Mouse (Mus musculus): ENCODE data around the gene Gm884. TPM values are rescaled to one million over a fixed set of nuclear protein-coding genes. Genes with fewer than 3 reads are reported as not detected.

Gm884 gene
- polyA plus RNA-seq (2015; fragmentation: Nextera tagmentation; extraction: Ambion mirVana), result not detected in 2 replicates

GRCm38 (mm10) chr11:103621040-103621439, at the start of gene Gm884:
Gene Gm884 (minus strand): TSS chr11:103621140.
- no peak within 1 kb of the TSS for H3K9ac ChIP-seq (ENCODE audit: low read depth, low read length)
- WGBS, result 80% methylated on average over 9 of the region's 9 CpGs

GRCm38 (mm10) chr11:103666907-103667426, 46.0 kb upstream of the Gm884 start:
- ATAC-seq, result peak; percentile 71
- 24% methylated on average over 13 of the region's 13 CpGs for WGBS
- Histone ChIP-seq H3K4me3 (ENCODE audit: low read depth, low read length) (no peak overlapping the region), H3K36me3 (ENCODE audit: control insufficient read depth, insufficient read depth, low read length) (no peaks in the 10 kb centered on the region), H3K27me3 (ENCODE audit: control insufficient read depth, insufficient read depth, low read depth, low read length) (no peaks in the 10 kb centered on the region), H3K9me3 (replicated peaks; ENCODE audit: control insufficient read depth, low read length, poor library complexity, severe bottlenecking) (no peaks in the 10 kb centered on the region), H3K4me1 (ENCODE audit: control insufficient read depth, insufficient read depth, low read length) (peaks cover 21% of the 10 kb centered on the region), H3K9ac (ENCODE audit: low read depth, low read length) (0 out of 2 replicates have a peak overlapping the region, but pooled peaks have one; percentile 14), H3K27ac (ENCODE audit: low read length) (no peak overlapping the region; the same call in 1 of the 2 replicates), H3K4me2 (ENCODE audit: low read length) (0 out of 2 replicates have a peak overlapping the region, but pooled peaks have one; percentile 10)

More at GRCm38 (mm10) chr11:103621040-103621439, at the start of gene Gm884:
- H3K9me3 ChIP-seq (replicated peaks; ENCODE audit: control insufficient read depth, low read length, poor library complexity, severe bottlenecking), result no peaks in the 10 kb centered on the region
- H3K27ac ChIP-seq (ENCODE audit: low read length), result no peak within 1 kb of the TSS
- no peak within 1 kb of the TSS for H3K4me3 ChIP-seq (ENCODE audit: low read depth, low read length)
- H3K36me3 ChIP-seq (ENCODE audit: control insufficient read depth, insufficient read depth, low read length), result no peaks in the 10 kb centered on the region
- no peak for ATAC-seq
- no peaks in the 10 kb centered on the region for H3K27me3 ChIP-seq (ENCODE audit: control insufficient read depth, insufficient read depth, low read depth, low read length)
- H3K4me1 ChIP-seq (ENCODE audit: control insufficient read depth, insufficient read depth, low read length), result no peaks in the 10 kb centered on the region
- no peak within 1 kb of the TSS for H3K4me2 ChIP-seq (ENCODE audit: low read length)

- peak; percentile 82 for ATAC-seq
- H3K36me3 ChIP-seq (ENCODE audit: control insufficient read depth, insufficient read depth, low read length), result no peaks in the 10 kb centered on the region
- H3K9me3 ChIP-seq (replicated peaks; ENCODE audit: control insufficient read depth, low read length, poor library complexity, severe bottlenecking), result no peaks in the 10 kb centered on the region
- no peak overlapping the region for H3K4me3 ChIP-seq (ENCODE audit: low read depth, low read length)
- no peak overlapping the region for H3K9ac ChIP-seq (ENCODE audit: low read depth, low read length)
- H3K27me3 ChIP-seq (ENCODE audit: control insufficient read depth, insufficient read depth, low read depth, low read length), result no peaks in the 10 kb centered on the region
- 11% methylated on average over 10 of the region's 10 CpGs for WGBS
- H3K27ac ChIP-seq (ENCODE audit: low read length), result no peak overlapping the region; the same call in 1 of the 2 replicates
- peaks cover 21% of the 10 kb centered on the region for H3K4me1 ChIP-seq (ENCODE audit: control insufficient read depth, insufficient read depth, low read length)
- H3K4me2 ChIP-seq (ENCODE audit: low read length), result 0 out of 2 replicates have a peak overlapping the region, but pooled peaks have one; percentile 10
These were observed 45.4 kb upstream of the Gm884 start for GRCm38 (mm10) chr11:103666181-103666906.

GRCm38 (mm10) chr11:103665695-103666094, 44.8 kb upstream of the Gm884 start:
- 0 out of 2 replicates have a peak, but pooled peaks have one; percentile 37 for ATAC-seq
- Histone ChIP-seq H3K4me1 (ENCODE audit: control insufficient read depth, insufficient read depth, low read length) (peaks cover 21% of the 10 kb centered on the region), H3K27me3 (ENCODE audit: control insufficient read depth, insufficient read depth, low read depth, low read length) (no peaks in the 10 kb centered on the region), H3K36me3 (ENCODE audit: control insufficient read depth, insufficient read depth, low read length) (no peaks in the 10 kb centered on the region), H3K4me3 (ENCODE audit: low read depth, low read length) (no peak overlapping the region), H3K9ac (ENCODE audit: low read depth, low read length) (no peak overlapping the region), H3K9me3 (replicated peaks; ENCODE audit: control insufficient read depth, low read length, poor library complexity, severe bottlenecking) (no peaks in the 10 kb centered on the region), H3K4me2 (ENCODE audit: low read length) (no peak overlapping the region), H3K27ac (ENCODE audit: low read length) (no peak overlapping the region; the same call in 1 of the 2 replicates)
- 29% methylated on average over 1 of the region's 1 CpGs for WGBS

GRCm38 (mm10) chr11:103663119-103663518, 42.2 kb upstream of the Gm884 start:
- Histone ChIP-seq H3K4me2 (ENCODE audit: low read length) (no peak overlapping the region), H3K9ac (ENCODE audit: low read depth, low read length) (no peak overlapping the region), H3K27ac (ENCODE audit: low read length) (no peak overlapping the region), H3K9me3 (replicated peaks; ENCODE audit: control insufficient read depth, low read length, poor library complexity, severe bottlenecking) (no peaks in the 10 kb centered on the region), H3K4me1 (ENCODE audit: control insufficient read depth, insufficient read depth, low read length) (peaks cover 21% of the 10 kb centered on the region), H3K4me3 (ENCODE audit: low read depth, low read length) (no peak overlapping the region), H3K27me3 (ENCODE audit: control insufficient read depth, insufficient read depth, low read depth, low read length) (no peaks in the 10 kb centered on the region), H3K36me3 (ENCODE audit: control insufficient read depth, insufficient read depth, low read length) (no peaks in the 10 kb centered on the region)
- WGBS, result 87% methylated on average over 8 of the region's 8 CpGs
- no peak for ATAC-seq

DNA sequence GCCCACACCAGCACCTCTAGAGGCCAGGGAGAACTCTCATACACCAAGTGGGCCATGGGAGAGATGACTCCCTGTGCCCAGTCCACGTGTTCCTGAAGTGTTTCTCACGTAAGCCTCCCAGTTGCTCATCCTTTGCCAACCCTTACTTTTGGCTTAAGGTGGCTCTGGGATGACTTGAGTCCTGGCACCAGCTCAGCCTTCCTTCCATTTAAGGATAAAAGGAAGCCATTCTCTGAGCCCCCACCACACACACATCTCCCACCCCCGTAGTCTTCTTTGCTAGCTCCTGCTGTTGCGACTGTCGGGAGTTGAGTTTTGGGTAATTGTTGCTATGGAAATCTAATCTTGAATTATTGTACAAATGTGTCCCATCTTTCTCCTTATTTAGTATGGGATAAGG, 41.6 kb upstream of the Gm884 start:
- ATAC-seq, result no peak
- peaks cover 21% of the 10 kb centered on the region for H3K4me1 ChIP-seq (ENCODE audit: control insufficient read depth, insufficient read depth, low read length)
- no peak overlapping the region for H3K4me3 ChIP-seq (ENCODE audit: low read depth, low read length)
- H3K4me2 ChIP-seq (ENCODE audit: low read length), result no peak overlapping the region
- no peaks in the 10 kb centered on the region for H3K36me3 ChIP-seq (ENCODE audit: control insufficient read depth, insufficient read depth, low read length)
- no peak overlapping the region for H3K27ac ChIP-seq (ENCODE audit: low read length)
- 73% methylated on average over 5 of the region's 5 CpGs for WGBS
- H3K9ac ChIP-seq (ENCODE audit: low read depth, low read length), result no peak overlapping the region
- H3K9me3 ChIP-seq (replicated peaks; ENCODE audit: control insufficient read depth, low read length, poor library complexity, severe bottlenecking), result no peaks in the 10 kb centered on the region
- H3K27me3 ChIP-seq (ENCODE audit: control insufficient read depth, insufficient read depth, low read depth, low read length), result no peaks in the 10 kb centered on the region

- WGBS, result 66% methylated on average over 4 of the region's 4 CpGs
- Histone ChIP-seq H3K4me2 (ENCODE audit: low read length) (no peak overlapping the region), H3K27me3 (ENCODE audit: control insufficient read depth, insufficient read depth, low read depth, low read length) (no peaks in the 10 kb centered on the region; the same call in 1 of the 2 replicates), H3K36me3 (ENCODE audit: control insufficient read depth, insufficient read depth, low read length) (no peaks in the 10 kb centered on the region), H3K27ac (ENCODE audit: low read length) (no peak overlapping the region), H3K9ac (ENCODE audit: low read depth, low read length) (no peak overlapping the region), H3K4me1 (ENCODE audit: control insufficient read depth, insufficient read depth, low read length) (peaks cover 15% of the 10 kb centered on the region), H3K4me3 (ENCODE audit: low read depth, low read length) (no peak overlapping the region), H3K9me3 (replicated peaks; ENCODE audit: control insufficient read depth, low read length, poor library complexity, severe bottlenecking) (no peaks in the 10 kb centered on the region)
- no peak for ATAC-seq
These were observed 40.9 kb upstream of the Gm884 start for GRCm38 (mm10) chr11:103661863-103662262.

DNA sequence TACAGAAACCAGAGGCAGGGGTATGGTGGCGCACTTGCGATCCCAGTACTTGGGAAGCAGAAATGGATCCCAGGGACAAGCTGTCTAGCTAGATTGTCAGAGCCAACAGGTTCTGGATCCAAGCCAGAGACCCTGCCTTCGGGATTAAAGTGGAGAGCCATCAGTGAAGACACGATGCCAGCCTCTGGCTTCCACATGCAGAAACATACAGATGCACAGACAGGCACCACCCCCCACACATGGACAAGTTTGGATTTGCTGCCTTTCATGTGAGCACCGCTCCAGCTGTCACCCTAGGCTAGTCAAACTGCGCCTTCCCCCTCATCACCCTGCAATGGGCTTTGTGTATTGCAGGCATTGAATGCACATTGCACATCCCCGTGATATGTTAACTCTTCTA, 37.2 kb upstream of the Gm884 start:
- Histone ChIP-seq H3K9me3 (replicated peaks; ENCODE audit: control insufficient read depth, low read length, poor library complexity, severe bottlenecking) (no peaks in the 10 kb centered on the region), H3K27me3 (ENCODE audit: control insufficient read depth, insufficient read depth, low read depth, low read length) (peaks cover 5% of the 10 kb centered on the region), H3K9ac (ENCODE audit: low read depth, low read length) (no peak overlapping the region), H3K4me3 (ENCODE audit: low read depth, low read length) (no peak overlapping the region), H3K36me3 (ENCODE audit: control insufficient read depth, insufficient read depth, low read length) (no peaks in the 10 kb centered on the region), H3K4me2 (ENCODE audit: low read length) (no peak overlapping the region), H3K4me1 (ENCODE audit: control insufficient read depth, insufficient read depth, low read length) (peaks cover 14% of the 10 kb centered on the region), H3K27ac (ENCODE audit: low read length) (no peak overlapping the region)
- no peak for ATAC-seq
- WGBS, result 66% methylated on average over 7 of the region's 7 CpGs

DNA sequence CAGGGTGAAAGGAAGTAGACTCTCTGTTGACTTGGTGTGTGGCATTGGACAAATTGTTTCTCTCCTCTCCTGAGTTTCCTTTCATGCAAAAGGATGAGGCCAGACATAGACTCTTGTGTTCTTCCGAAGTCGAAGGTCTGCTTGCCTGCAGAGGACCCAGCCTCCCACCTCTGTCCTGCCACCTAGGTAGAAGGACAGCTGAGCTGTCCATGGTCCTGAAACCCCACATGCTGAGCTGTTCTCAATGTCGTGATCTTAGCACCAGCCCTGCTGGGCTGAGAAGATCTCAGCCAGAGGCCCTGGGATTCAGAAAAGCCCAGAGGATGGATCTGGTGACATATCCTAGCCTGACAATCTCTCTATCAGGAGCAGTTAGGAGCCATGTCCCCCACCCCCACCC, 35.6 kb upstream of the Gm884 start:
- H3K4me3 ChIP-seq (ENCODE audit: low read depth, low read length), result no peak overlapping the region
- peak overlapping the region; percentile 5; the same call in 1 of the 2 replicates for H3K27ac ChIP-seq (ENCODE audit: low read length)
- H3K36me3 ChIP-seq (ENCODE audit: control insufficient read depth, insufficient read depth, low read length), result no peaks in the 10 kb centered on the region
- H3K9ac ChIP-seq (ENCODE audit: low read depth, low read length), result no peak overlapping the region
- H3K4me1 ChIP-seq (ENCODE audit: control insufficient read depth, insufficient read depth, low read length), result peaks cover 14% of the 10 kb centered on the region
- WGBS, result 3% methylated on average over 3 of the region's 3 CpGs
- no peaks in the 10 kb centered on the region for H3K9me3 ChIP-seq (replicated peaks; ENCODE audit: control insufficient read depth, low read length, poor library complexity, severe bottlenecking)
- H3K4me2 ChIP-seq (ENCODE audit: low read length), result no peak overlapping the region
- no peak for ATAC-seq
- H3K27me3 ChIP-seq (ENCODE audit: control insufficient read depth, insufficient read depth, low read depth, low read length), result peaks cover 21% of the 10 kb centered on the region

Measured in midbrain, embryonic 16.5 days (tissue).